Mouse (Mus musculus) neutrophil, adult 59 days (primary cell): ENCODE results near the gene Cdc14a. TPM values are rescaled to one million over a fixed set of nuclear protein-coding genes. Genes with fewer than 3 reads are reported as not detected.

Experiments used
- total RNA-seq, 2 experiments: library from RNA; stranded (reverse); gene quantifications; 1 replicate in 1 of 2; 2 replicates in 1 of 2; pipeline ENCODE4 v1.2.4; 2023

Cdc14a gene
- 10 to 100 TPM; 39.0 to 45.1 TPM for total RNA-seq

GRCm38 (mm10) chr3:116423353-116424159 is at the start of gene Cdc14a:
Gene Cdc14a, minus strand, starts transcription at chr3:116424032.

DNA sequence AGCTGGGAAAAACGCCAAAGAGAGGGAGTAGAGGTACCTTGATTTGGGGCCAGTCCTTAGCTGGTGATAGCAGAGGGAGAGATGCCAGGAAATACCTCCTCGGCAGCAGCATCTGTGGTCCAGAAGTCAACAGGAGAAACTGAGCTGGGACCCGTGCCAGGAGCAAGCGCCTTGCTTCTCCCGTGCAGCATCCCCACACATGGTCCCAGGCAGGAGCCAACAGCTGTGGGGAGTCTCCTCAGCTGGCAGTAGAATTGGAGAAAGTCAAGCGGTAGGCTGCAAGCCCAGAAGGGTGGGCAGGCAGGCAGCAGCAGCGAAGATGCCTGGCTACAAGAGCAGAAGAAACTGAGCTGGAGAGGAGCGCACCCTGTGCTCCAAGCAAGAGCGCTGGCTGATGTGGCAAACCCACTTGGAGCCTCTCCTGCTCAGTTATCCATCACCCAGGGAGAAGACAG is 170.7 kb downstream of the Cdc14a start, which contains the start of gene Gpr88:
TSS of gene Gpr88 (minus strand) at position 427 of the 455 bp plus-strand sequence.

Other genes with a start within 250 kb of the Cdc14a start
- not detected for gene Gpr88, start 170.5 kb downstream of the Cdc14a start, total RNA-seq
- 10 to 100 TPM; 18.0 to 19.7 TPM for gene Rtca, start 84.2 kb upstream of the Cdc14a start, total RNA-seq
- gene Dbt, start 89.0 kb upstream of the Cdc14a start, total RNA-seq, result 1 to 10 TPM; 4.8 to 7.3 TPM
- gene Lrrc39, start 138.9 kb upstream of the Cdc14a start, total RNA-seq, result under 1 TPM in 1 of 2 experiments, not detected in 1; 0.20 TPM
- gene Sass6, start 170.9 kb upstream of the Cdc14a start, total RNA-seq, result 10 to 100 TPM; 19.6 to 21.1 TPM
- gene Trmt13, start 190.6 kb upstream of the Cdc14a start, total RNA-seq, result 10 to 100 TPM; 17.9 to 18.3 TPM
- 10 to 100 TPM; 77.1 to 79.8 TPM for gene Mfsd14a, start 238.6 kb upstream of the Cdc14a start, total RNA-seq